8 mouse cellular contexts compared by ENCODE assay signal in the genomic region with DNA sequence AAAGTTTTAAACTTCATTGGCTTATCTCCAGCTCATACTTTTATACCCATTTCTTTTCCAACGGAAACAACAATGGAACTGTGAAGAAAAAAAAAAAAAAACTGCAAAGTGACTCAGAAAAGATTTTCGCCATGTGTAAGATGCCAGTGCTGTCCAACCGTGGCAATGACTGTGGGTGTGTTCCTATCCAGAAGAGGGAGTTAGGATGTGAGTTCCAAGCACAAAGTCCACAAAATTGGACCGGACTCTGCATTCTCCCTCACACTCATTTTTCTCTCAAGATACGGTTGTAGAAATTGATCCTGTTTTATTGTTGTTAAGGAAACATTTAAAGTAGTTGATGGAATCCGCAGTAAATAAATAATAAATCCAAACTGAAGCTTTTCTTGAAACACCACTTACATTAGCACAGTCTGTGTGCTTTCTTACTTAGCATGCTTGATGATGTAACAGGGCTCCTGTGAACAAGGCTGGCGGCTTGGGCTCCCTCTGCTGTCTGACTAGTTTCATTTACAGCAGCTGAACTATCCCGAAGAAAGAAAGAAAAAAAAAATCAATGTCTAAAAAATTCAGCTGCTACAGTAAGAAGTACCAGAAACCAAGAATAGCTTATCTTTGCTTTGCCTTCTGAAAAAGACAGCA. TPM values are rescaled to one million over a fixed set of nuclear protein-coding genes. Genes with fewer than 3 reads are reported as not detected.
A peak's percentile ranks its signal among the peaks of the same experiment; 100 is the strongest.
DNase-seq lines count a peak whose midpoint lies in the region; ATAC-seq lines count a peak whose summit lies in the region.

No protein-coding gene starts in this region.

- H3K27ac ChIP-seq in forebrain, embryonic 14.5 days (ENCODE audit: low read depth, low read length) = no peak overlapping the region
- no peak overlapping the region for H3K27ac ChIP-seq in stomach, embryonic 14.5 days (ENCODE audit: low read length)

- intact Hi-C loops in heart, postnatal 14 days (cut with DNase I) = no loop called here

- no peak overlapping the region for H3K9ac ChIP-seq in forebrain, embryonic 14.5 days (ENCODE audit: low read length)
- H3K9ac ChIP-seq in stomach, embryonic 14.5 days (replicated peaks; ENCODE audit: low read depth, low read length) = no peak overlapping the region

- no peaks in the 10 kb centered on the region for H3K4me1 ChIP-seq in forebrain, embryonic 14.5 days (ENCODE audit: control insufficient read depth, insufficient read depth, low read length)
- H3K4me1 ChIP-seq in stomach, embryonic 14.5 days (ENCODE audit: control insufficient read depth, insufficient read depth, low read length) = no peaks in the 10 kb centered on the region

- no peak overlapping the region for H3K4me3 ChIP-seq in forebrain, embryonic 14.5 days (ENCODE audit: low read depth, low read length)
- no peak overlapping the region for H3K4me3 ChIP-seq in stomach, embryonic 14.5 days (ENCODE audit: low read depth, low read length)

- H3K4me2 ChIP-seq in forebrain, embryonic 14.5 days (ENCODE audit: low read length) = no peak overlapping the region
- no peak overlapping the region for H3K4me2 ChIP-seq in stomach, embryonic 14.5 days (replicated peaks; ENCODE audit: low read depth, low read length)

- 51% methylated on average over 8 of the region's 8 CpGs for WGBS in forebrain, embryonic 14.5 days
- 48% methylated on average over 8 of the region's 8 CpGs for WGBS in stomach, embryonic 14.5 days

- DNase-seq in heart, postnatal 14 days = peak; percentile 6 to 27
- DNase-seq in heart, adult 18-20 months = no peak
- peak; percentile 11 for DNase-seq in WW6 (ENCODE audit: low read depth, low spot score)
- DNase-seq in forebrain, embryonic 14.5 days (ENCODE audit: low spot score) = peak; percentile 86
- peak; percentile 67 for DNase-seq in kidney, postnatal 10 days
- peak; percentile 4 for DNase-seq in lung, postnatal 14 days
- DNase-seq in urinary bladder, postnatal 25 days (ENCODE audit: low spot score) = no peak

- peak; percentile 88 for ATAC-seq in forebrain, embryonic 14.5 days
- 0 out of 2 replicates have a peak, but pooled peaks have one; percentile 75 for ATAC-seq in stomach, embryonic 14.5 days (ENCODE audit: insufficient number of reproducible peaks, insufficient read depth, low FRiP score, low read depth)

- no peaks in the 10 kb centered on the region for H3K27me3 ChIP-seq in forebrain, embryonic 14.5 days (replicated peaks; ENCODE audit: control insufficient read depth, insufficient read depth, low read length)
- no peaks in the 10 kb centered on the region for H3K27me3 ChIP-seq in stomach, embryonic 14.5 days (ENCODE audit: control insufficient read depth, insufficient read depth, low read length)

- H3K36me3 ChIP-seq in forebrain, embryonic 14.5 days (ENCODE audit: control insufficient read depth, insufficient read depth, low read length) = no peaks in the 10 kb centered on the region
- no peaks in the 10 kb centered on the region for H3K36me3 ChIP-seq in stomach, embryonic 14.5 days (ENCODE audit: control insufficient read depth, insufficient read depth, low read length)

- H3K9me3 ChIP-seq in forebrain, embryonic 14.5 days (replicated peaks; ENCODE audit: control insufficient read depth, low read length) = no peaks in the 10 kb centered on the region
- H3K9me3 ChIP-seq in stomach, embryonic 14.5 days (ENCODE audit: control insufficient read depth, low read depth, low read length) = no peaks in the 10 kb centered on the region

RNA-seq across cellular contexts. Expression of a gene that starts 25.1 kb away (rescaled TPM):
- under 1 TPM; 0.07 to 0.10 TPM for total RNA-seq in heart, postnatal 14 days (2021)
- under 1 TPM in 1 of 2 experiments, not detected in 1; 0.10 TPM for total RNA-seq in heart, adult 18-20 months (2021)
- polyA plus RNA-seq in forebrain, embryonic 14.5 days (2014; fragmentation: Nextera tagmentation; extraction: Ambion mirVana) = 5.0 and 8.5 TPM in 2 replicates
- polyA plus RNA-seq in stomach, embryonic 14.5 days (2014; fragmentation: Nextera tagmentation; extraction: Ambion mirVana) = 3.9 and 4.4 TPM in 2 replicates

Comparison
In these comparisons a context has a peak if more than half of its experiments do, and no peak if none do; other contexts are left out.
1. DNase-seq: peak in heart, postnatal 14 days (2 of 2), WW6 (single experiment), forebrain, embryonic 14.5 days (single experiment), kidney, postnatal 10 days (single experiment) and lung, postnatal 14 days (single experiment); none in heart, adult 18-20 months (0 of 2) and urinary bladder, postnatal 25 days (single experiment).